Mouse (Mus musculus) MN1 (cell line): ENCODE measurements around the gene Pcx.

Experiments
- DNase-seq: peaks from one replicate; pipeline ENCODE4 v3.0.0-alpha.2; 2016; ENCODE audit warnings: low spot score

Gene Pcx

GRCm38 (mm10) chr19:4619461-4619860 is 109.2 kb downstream of the Pcx start:
- DNase-seq, result no peak

GRCm38 (mm10) chr19:4620721-4621120 is 110.4 kb downstream of the Pcx start:
- no peak for DNase-seq

- no peak for DNase-seq
These were observed 112.5 kb downstream of the Pcx start for GRCm38 (mm10) chr19:4622780-4623179.

GRCm38 (mm10) chr19:4623419-4623818 is 113.1 kb downstream of the Pcx start:
- DNase-seq, result no peak

GRCm38 (mm10) chr19:4624006-4624405 is 113.7 kb downstream of the Pcx start:
- DNase-seq, result no peak

GRCm38 (mm10) chr19:4624406-4625178 is 114.3 kb downstream of the Pcx start:
- no peak for DNase-seq

GRCm38 (mm10) chr19:4625179-4625828 is 115.0 kb downstream of the Pcx start, which contains the start of gene Rce1:
Rce1 (minus strand) TSS chr19:4625641.
- DNase-seq, result peak; percentile 82

- no peak for DNase-seq
These were observed 115.7 kb downstream of the Pcx start for GRCm38 (mm10) chr19:4625829-4626535.

GRCm38 (mm10) chr19:4628819-4629218 is 118.5 kb downstream of the Pcx start:
- peak; percentile 71 for DNase-seq

GRCm38 (mm10) chr19:4635986-4636385 is 125.7 kb downstream of the Pcx start:
- no peak for DNase-seq

- DNase-seq, result no peak
These were observed 134.0 kb downstream of the Pcx start for GRCm38 (mm10) chr19:4644271-4644670.

- no peak for DNase-seq
These were observed 136.7 kb downstream of the Pcx start for GRCm38 (mm10) chr19:4646917-4647492.

GRCm38 (mm10) chr19:4658156-4658555 is 147.9 kb downstream of the Pcx start:
- DNase-seq, result no peak

GRCm38 (mm10) chr19:4666815-4667214 is 156.5 kb downstream of the Pcx start:
- DNase-seq, result peak; percentile 8

GRCm38 (mm10) chr19:4670776-4671175 is 160.5 kb downstream of the Pcx start:
- no peak for DNase-seq
